Comparison of ENCODE assay signal across 20 mouse cellular contexts in genomic region chr9:18721011-18721410, GRCm38 (mm10). TPM values are rescaled to one million over a fixed set of nuclear protein-coding genes. Genes with fewer than 3 reads are reported as not detected.
DNase-seq lines count a peak whose midpoint lies in the region; ATAC-seq lines count a peak whose summit lies in the region.
"Had no signal": no experiment of that assay in that cellular context is flagged by ENCODE, and none has a peak within 500 bp of the region (broad histone marks: within the 10 kb centered on the region; RNA-seq: fewer than 3 reads in every experiment).

No protein-coding gene starts in this region.

- no peak overlapping the region for H3K4me3 ChIP-seq in forebrain, embryonic 10.5 days
- H3K4me3 ChIP-seq in forebrain, embryonic 13.5 days = no peak overlapping the region
- no peak overlapping the region for H3K4me3 ChIP-seq in midbrain, embryonic 11.5 days (ENCODE audit: low read depth, low read length)
- H3K4me3 ChIP-seq in midbrain, embryonic 15.5 days = no peak overlapping the region
- no peak overlapping the region for H3K4me3 ChIP-seq in embryonic facial prominence, embryonic 12.5 days
- H3K4me3 ChIP-seq in midbrain, embryonic 13.5 days (replicated peaks) = no peak overlapping the region
- no peak overlapping the region for H3K4me3 ChIP-seq in hindbrain, embryonic 10.5 days
- H3K4me3 ChIP-seq: heart, embryonic 13.5 days; limb, embryonic 15.5 days had no signal

- H3K9ac ChIP-seq in forebrain, embryonic 13.5 days = no peak overlapping the region
- H3K9ac ChIP-seq in midbrain, embryonic 11.5 days (ENCODE audit: low read length) = no peak overlapping the region
- no peak overlapping the region for H3K9ac ChIP-seq in midbrain, embryonic 15.5 days
- H3K9ac ChIP-seq in embryonic facial prominence, embryonic 12.5 days = no peak overlapping the region
- H3K9ac ChIP-seq in midbrain, embryonic 13.5 days (replicated peaks) = no peak overlapping the region
- H3K9ac ChIP-seq: forebrain, postnatal 0 days; heart, embryonic 13.5 days; limb, embryonic 15.5 days; liver, postnatal 0 days had no signal

- no peaks in the 10 kb centered on the region for H3K27me3 ChIP-seq in forebrain, embryonic 10.5 days (ENCODE audit: poor library complexity, severe bottlenecking)
- no peaks in the 10 kb centered on the region for H3K27me3 ChIP-seq in forebrain, embryonic 13.5 days
- H3K27me3 ChIP-seq in midbrain, embryonic 11.5 days (ENCODE audit: control insufficient read depth, insufficient read depth, low read length) = no peaks in the 10 kb centered on the region
- H3K27me3 ChIP-seq in midbrain, embryonic 15.5 days (replicated peaks) = no peaks in the 10 kb centered on the region
- H3K27me3 ChIP-seq in embryonic facial prominence, embryonic 12.5 days = no peaks in the 10 kb centered on the region
- no peaks in the 10 kb centered on the region for H3K27me3 ChIP-seq in midbrain, embryonic 13.5 days
- H3K27me3 ChIP-seq in hindbrain, embryonic 10.5 days (ENCODE audit: insufficient read depth, poor library complexity, severe bottlenecking) = no peaks in the 10 kb centered on the region
- H3K27me3 ChIP-seq: CH12.LX; heart, embryonic 13.5 days; limb, embryonic 15.5 days; Patski had no signal

- no peak for DNase-seq in forebrain, embryonic 10.5 days (ENCODE audit: extremely low spot score, low spot score)
- no peak for DNase-seq in midbrain, embryonic 11.5 days (ENCODE audit: low spot score, missing footprints)
- DNase-seq in hindbrain, embryonic 10.5 days (ENCODE audit: low spot score) = no peak
- no peak for DNase-seq in thymus, postnatal 0 days (ENCODE audit: low spot score)
- DNase-seq: cerebellum, postnatal 14 days; gastrocnemius, postnatal 25 days; heart, postnatal 4 days; liver, postnatal 0 days; lung, postnatal 4 days had no signal

- no peaks in the 10 kb centered on the region for H3K9me3 ChIP-seq in forebrain, embryonic 10.5 days
- no peaks in the 10 kb centered on the region for H3K9me3 ChIP-seq in forebrain, embryonic 13.5 days (replicated peaks)
- no peaks in the 10 kb centered on the region for H3K9me3 ChIP-seq in midbrain, embryonic 11.5 days (ENCODE audit: control insufficient read depth, low read length)
- no peaks in the 10 kb centered on the region for H3K9me3 ChIP-seq in midbrain, embryonic 15.5 days
- H3K9me3 ChIP-seq in embryonic facial prominence, embryonic 12.5 days = no peaks in the 10 kb centered on the region
- no peaks in the 10 kb centered on the region for H3K9me3 ChIP-seq in midbrain, embryonic 13.5 days
- H3K9me3 ChIP-seq in hindbrain, embryonic 10.5 days = no peaks in the 10 kb centered on the region
- H3K9me3 ChIP-seq: heart, embryonic 13.5 days; limb, embryonic 15.5 days had no signal

- H3K4me1 ChIP-seq in forebrain, embryonic 10.5 days = peaks cover 15% of the 10 kb centered on the region
- H3K4me1 ChIP-seq in forebrain, embryonic 13.5 days = peaks cover 11% of the 10 kb centered on the region
- no peaks in the 10 kb centered on the region for H3K4me1 ChIP-seq in midbrain, embryonic 11.5 days (ENCODE audit: control insufficient read depth, insufficient read depth, low read length)
- H3K4me1 ChIP-seq in midbrain, embryonic 15.5 days = 0 out of 2 replicates have a peak, but pooled peaks cover 8% of the 10 kb centered on the region
- peaks cover 13% of the 10 kb centered on the region; the same call in 1 of the 2 replicates for H3K4me1 ChIP-seq in embryonic facial prominence, embryonic 12.5 days
- H3K4me1 ChIP-seq in midbrain, embryonic 13.5 days (replicated peaks) = peaks cover 11% of the 10 kb centered on the region
- H3K4me1 ChIP-seq in hindbrain, embryonic 10.5 days (replicated peaks) = peaks cover 4% of the 10 kb centered on the region; the same call in 1 of the 2 replicates
- H3K4me1 ChIP-seq: heart, embryonic 13.5 days; limb, embryonic 15.5 days had no signal

- 24% methylated on average over 2 of the region's 2 CpGs for WGBS in forebrain, embryonic 10.5 days
- 20% methylated on average over 2 of the region's 2 CpGs for WGBS in forebrain, embryonic 13.5 days
- 25% methylated on average over 2 of the region's 2 CpGs for WGBS in midbrain, embryonic 11.5 days
- 31% methylated on average over 2 of the region's 2 CpGs for WGBS in midbrain, embryonic 15.5 days
- WGBS in embryonic facial prominence, embryonic 12.5 days = 10% methylated on average over 2 of the region's 2 CpGs
- 23% methylated on average over 2 of the region's 2 CpGs for WGBS in midbrain, embryonic 13.5 days
- 35% methylated on average over 2 of the region's 2 CpGs for WGBS in hindbrain, embryonic 10.5 days

- no peak overlapping the region for H3K4me2 ChIP-seq in forebrain, embryonic 13.5 days
- no peak overlapping the region for H3K4me2 ChIP-seq in midbrain, embryonic 11.5 days
- no peak overlapping the region for H3K4me2 ChIP-seq in midbrain, embryonic 15.5 days
- no peak overlapping the region for H3K4me2 ChIP-seq in embryonic facial prominence, embryonic 12.5 days (replicated peaks)
- no peak overlapping the region for H3K4me2 ChIP-seq in midbrain, embryonic 13.5 days (replicated peaks)
- H3K4me2 ChIP-seq: heart, embryonic 13.5 days; limb, embryonic 15.5 days had no signal

- H3K27ac ChIP-seq in forebrain, embryonic 10.5 days = peak overlapping the region; percentile 15; the same call in 1 of the 2 replicates
- H3K27ac ChIP-seq in forebrain, embryonic 13.5 days = no peak overlapping the region
- H3K27ac ChIP-seq in midbrain, embryonic 11.5 days (ENCODE audit: low read depth, low read length) = no peak overlapping the region
- no peak overlapping the region for H3K27ac ChIP-seq in midbrain, embryonic 15.5 days
- 0 out of 2 replicates have a peak overlapping the region, but pooled peaks have one; percentile 42 for H3K27ac ChIP-seq in embryonic facial prominence, embryonic 12.5 days
- no peak overlapping the region for H3K27ac ChIP-seq in midbrain, embryonic 13.5 days
- H3K27ac ChIP-seq in hindbrain, embryonic 10.5 days = no peak overlapping the region
- H3K27ac ChIP-seq: heart, embryonic 13.5 days; limb, embryonic 15.5 days had no signal

- H3K36me3 ChIP-seq in forebrain, embryonic 10.5 days (replicated peaks) = no peaks in the 10 kb centered on the region
- no peaks in the 10 kb centered on the region for H3K36me3 ChIP-seq in forebrain, embryonic 13.5 days (ENCODE audit: poor library complexity, severe bottlenecking)
- H3K36me3 ChIP-seq in midbrain, embryonic 11.5 days (ENCODE audit: control insufficient read depth, insufficient read depth, low read length) = no peaks in the 10 kb centered on the region
- no peaks in the 10 kb centered on the region for H3K36me3 ChIP-seq in midbrain, embryonic 15.5 days (replicated peaks)
- no peaks in the 10 kb centered on the region for H3K36me3 ChIP-seq in embryonic facial prominence, embryonic 12.5 days
- no peaks in the 10 kb centered on the region for H3K36me3 ChIP-seq in midbrain, embryonic 13.5 days
- no peaks in the 10 kb centered on the region for H3K36me3 ChIP-seq in hindbrain, embryonic 10.5 days
- H3K36me3 ChIP-seq: heart, embryonic 13.5 days; limb, embryonic 15.5 days had no signal

- no peak for ATAC-seq in forebrain, embryonic 13.5 days
- peak; percentile 71 for ATAC-seq in midbrain, embryonic 11.5 days (ENCODE audit: low FRiP score)
- no peak for ATAC-seq in midbrain, embryonic 15.5 days (replicated peaks)
- ATAC-seq in embryonic facial prominence, embryonic 12.5 days (ENCODE audit: insufficient number of reproducible peaks, insufficient read depth, low FRiP score, low TSS enrichment) = 0 out of 2 replicates have a peak, but pooled peaks have one; percentile 52
- 0 out of 2 replicates have a peak, but pooled peaks have one; percentile 25 for ATAC-seq in midbrain, embryonic 13.5 days
- ATAC-seq: inflammation-experienced regulatory T-cells, adult 6 months; liver, postnatal 0 days; Patski had no signal

RNA-seq across cellular contexts. Expression of gene Olfr24, which starts 42.8 kb away (rescaled TPM):
- polyA plus RNA-seq in forebrain, embryonic 10.5 days (2016; fragmentation: Nextera tagmentation; extraction: Ambion mirVana) = not detected in 2 replicates
- polyA plus RNA-seq in forebrain, embryonic 13.5 days (2015; fragmentation: Nextera tagmentation; extraction: Ambion mirVana) = not detected in 2 replicates
- polyA plus RNA-seq in midbrain, embryonic 11.5 days (2014; fragmentation: Nextera tagmentation; extraction: Ambion mirVana) = not detected in 2 replicates
- polyA plus RNA-seq in midbrain, embryonic 15.5 days (2015; fragmentation: Nextera tagmentation; extraction: Ambion mirVana) = not detected in 2 replicates
- polyA plus RNA-seq in embryonic facial prominence, embryonic 12.5 days (2016; fragmentation: Nextera tagmentation; extraction: Ambion mirVana) = 0.04 TPM in 1 of 2 replicates, not detected in the other
- not detected in 2 replicates for polyA plus RNA-seq in midbrain, embryonic 13.5 days (2015; fragmentation: Nextera tagmentation; extraction: Ambion mirVana)
- polyA plus RNA-seq in hindbrain, embryonic 10.5 days (2016; fragmentation: Nextera tagmentation; extraction: Ambion mirVana) = not detected in 2 replicates
- polyA plus RNA-seq in thymus, postnatal 0 days (2015; fragmentation: Nextera tagmentation; extraction: Ambion mirVana) = not detected in 2 replicates
- polyA plus RNA-seq: forebrain, postnatal 0 days; heart, embryonic 13.5 days; inflammation-experienced regulatory T-cells, adult 6 months; limb, embryonic 15.5 days; liver, postnatal 0 days; neural tube, embryonic 14.5 days; Patski had no signal

RNA-seq across cellular contexts. Expression of gene Muc16, which starts 46.7 kb away (rescaled TPM):
- polyA plus RNA-seq in forebrain, embryonic 10.5 days (2016; fragmentation: Nextera tagmentation; extraction: Ambion mirVana) = not detected in 2 replicates
- polyA plus RNA-seq in forebrain, embryonic 13.5 days (2015; fragmentation: Nextera tagmentation; extraction: Ambion mirVana) = not detected in 2 replicates
- polyA plus RNA-seq in midbrain, embryonic 11.5 days (2014; fragmentation: Nextera tagmentation; extraction: Ambion mirVana) = not detected in 2 replicates
- polyA plus RNA-seq in midbrain, embryonic 15.5 days (2015; fragmentation: Nextera tagmentation; extraction: Ambion mirVana) = not detected in 2 replicates
- polyA plus RNA-seq in embryonic facial prominence, embryonic 12.5 days (2016; fragmentation: Nextera tagmentation; extraction: Ambion mirVana) = not detected in 2 replicates
- polyA plus RNA-seq in midbrain, embryonic 13.5 days (2015; fragmentation: Nextera tagmentation; extraction: Ambion mirVana) = not detected in 2 replicates
- polyA plus RNA-seq in hindbrain, embryonic 10.5 days (2016; fragmentation: Nextera tagmentation; extraction: Ambion mirVana) = not detected in 2 replicates
- polyA plus RNA-seq in thymus, postnatal 0 days (2015; fragmentation: Nextera tagmentation; extraction: Ambion mirVana) = 0.34 and 0.36 TPM in 2 replicates
- polyA plus RNA-seq: forebrain, postnatal 0 days; neural tube, embryonic 14.5 days; Patski had no signal

Comparison
In these comparisons a context has a peak if more than half of its experiments do, and no peak if none do; other contexts are left out.
1. H3K27ac ChIP-seq: peak in forebrain, embryonic 10.5 days (single experiment) and embryonic facial prominence, embryonic 12.5 days (single experiment); none in forebrain, embryonic 13.5 days (single experiment), midbrain, embryonic 11.5 days (single experiment), midbrain, embryonic 15.5 days (single experiment), midbrain, embryonic 13.5 days (single experiment) and hindbrain, embryonic 10.5 days (single experiment).
2. ATAC-seq: peak in midbrain, embryonic 11.5 days (single experiment), embryonic facial prominence, embryonic 12.5 days (single experiment) and midbrain, embryonic 13.5 days (single experiment); none in forebrain, embryonic 13.5 days (single experiment) and midbrain, embryonic 15.5 days (single experiment).